Mouse (Mus musculus): ENCODE results near the gene B430306N03Rik. TPM values are rescaled to one million over a fixed set of nuclear protein-coding genes. Genes with fewer than 3 reads are reported as not detected.
A peak's percentile ranks its signal among the peaks of the same experiment; 100 is the strongest.
"Not testable (repeated sequence)": the region's sequence is repeated elsewhere in the genome, so short reads cannot be mapped to it uniquely, and the experiment has no call there.

B430306N03Rik gene
- 0.06 TPM in 1 of 2 replicates, not detected in the other for polyA plus RNA-seq (2016; fragmentation: Nextera tagmentation; extraction: Ambion mirVana)

- H3K4me3 ChIP-seq; H3K27me3 ChIP-seq (ENCODE audit: low read depth, poor library complexity, severe bottlenecking); H3K9me3 ChIP-seq (replicated peaks); H3K36me3 ChIP-seq; H3K27ac ChIP-seq (replicated peaks); H3K4me1 ChIP-seq; DNase-seq (ENCODE audit: low spot score): not testable (repeated sequence)
- WGBS, result 92% methylated on average over 3 of the region's 3 CpGs
Measured at GRCm38 (mm10) chr17:48315905-48316579, at the start of gene B430306N03Rik. TSS of gene B430306N03Rik (plus strand) at chr17:48316141.

GRCm38 (mm10) chr17:48266610-48267304, 49.2 kb upstream of the B430306N03Rik start:
- no peak overlapping the region for H3K4me3 ChIP-seq
- 53% methylated on average over 2 of the region's 2 CpGs for WGBS

GRCm38 (mm10) chr17:48267591-48267990, 48.4 kb upstream of the B430306N03Rik start:
- no peak for DNase-seq (ENCODE audit: low spot score)
- Histone ChIP-seq H3K4me3 (no peak overlapping the region), H3K4me1 (peaks cover 14% of the 10 kb centered on the region), H3K27ac (replicated peaks) (no peak overlapping the region), H3K27me3 (ENCODE audit: low read depth, poor library complexity, severe bottlenecking) (no peaks in the 10 kb centered on the region), H3K36me3 (no peaks in the 10 kb centered on the region), H3K9me3 (replicated peaks) (no peaks in the 10 kb centered on the region)
- 82% methylated on average over 1 of the region's 1 CpGs for WGBS

More at GRCm38 (mm10) chr17:48266610-48267304, 49.2 kb upstream of the B430306N03Rik start:
- DNase-seq (ENCODE audit: low spot score), result no peak
- H3K36me3 ChIP-seq, result no peaks in the 10 kb centered on the region
- no peak overlapping the region for H3K27ac ChIP-seq (replicated peaks)
- H3K4me1 ChIP-seq, result peaks cover 14% of the 10 kb centered on the region
- H3K27me3 ChIP-seq (ENCODE audit: low read depth, poor library complexity, severe bottlenecking), result no peaks in the 10 kb centered on the region
- no peaks in the 10 kb centered on the region for H3K9me3 ChIP-seq (replicated peaks)

GRCm38 (mm10) chr17:48268276-48268675, 47.7 kb upstream of the B430306N03Rik start:
- H3K9me3 ChIP-seq (replicated peaks), result no peaks in the 10 kb centered on the region
- H3K4me1 ChIP-seq, result peaks cover 14% of the 10 kb centered on the region
- no peak overlapping the region for H3K4me3 ChIP-seq
- H3K36me3 ChIP-seq, result no peaks in the 10 kb centered on the region
- H3K27ac ChIP-seq (replicated peaks), result no peak overlapping the region
- H3K27me3 ChIP-seq (ENCODE audit: low read depth, poor library complexity, severe bottlenecking), result no peaks in the 10 kb centered on the region
- no peak for DNase-seq (ENCODE audit: low spot score)

GRCm38 (mm10) chr17:48269833-48270232, 46.1 kb upstream of the B430306N03Rik start:
- DNase-seq (ENCODE audit: low spot score), result no peak
- Histone ChIP-seq H3K36me3 (no peaks in the 10 kb centered on the region), H3K27ac (replicated peaks) (no peak overlapping the region), H3K4me1 (peaks cover 14% of the 10 kb centered on the region), H3K27me3 (ENCODE audit: low read depth, poor library complexity, severe bottlenecking) (no peaks in the 10 kb centered on the region), H3K4me3 (no peak overlapping the region), H3K9me3 (replicated peaks) (no peaks in the 10 kb centered on the region)
- 78% methylated on average over 4 of the region's 4 CpGs for WGBS

GRCm38 (mm10) chr17:48272158-48272557, 43.8 kb upstream of the B430306N03Rik start:
- DNase-seq (ENCODE audit: low spot score), result no peak
- H3K27ac ChIP-seq (replicated peaks), result no peak overlapping the region
- H3K9me3 ChIP-seq (replicated peaks), result no peaks in the 10 kb centered on the region
- no peak overlapping the region for H3K4me3 ChIP-seq
- no peaks in the 10 kb centered on the region for H3K36me3 ChIP-seq
- no peaks in the 10 kb centered on the region for H3K27me3 ChIP-seq (ENCODE audit: low read depth, poor library complexity, severe bottlenecking)
- WGBS, result 78% methylated on average over 5 of the region's 5 CpGs
- H3K4me1 ChIP-seq, result no peaks in the 10 kb centered on the region

GRCm38 (mm10) chr17:48272598-48272997, 43.3 kb upstream of the B430306N03Rik start:
- Histone ChIP-seq H3K4me3 (no peak overlapping the region), H3K27ac (replicated peaks) (no peak overlapping the region), H3K9me3 (replicated peaks) (no peaks in the 10 kb centered on the region), H3K36me3 (no peaks in the 10 kb centered on the region), H3K4me1 (no peaks in the 10 kb centered on the region), H3K27me3 (ENCODE audit: low read depth, poor library complexity, severe bottlenecking) (no peaks in the 10 kb centered on the region)
- WGBS, result 90% methylated on average over 4 of the region's 4 CpGs
- no peak for DNase-seq (ENCODE audit: low spot score)

GRCm38 (mm10) chr17:48274098-48274497, 41.8 kb upstream of the B430306N03Rik start:
- Histone ChIP-seq H3K4me1 (no peaks in the 10 kb centered on the region), H3K27me3 (ENCODE audit: low read depth, poor library complexity, severe bottlenecking) (no peaks in the 10 kb centered on the region), H3K27ac (replicated peaks) (no peak overlapping the region), H3K4me3 (no peak overlapping the region), H3K36me3 (no peaks in the 10 kb centered on the region), H3K9me3 (replicated peaks) (no peaks in the 10 kb centered on the region)
- 89% methylated on average over 4 of the region's 4 CpGs for WGBS
- no peak for DNase-seq (ENCODE audit: low spot score)

- WGBS, result 36% methylated on average over 6 of the region's 6 CpGs
- Histone ChIP-seq H3K27me3 (ENCODE audit: low read depth, poor library complexity, severe bottlenecking) (no peaks in the 10 kb centered on the region), H3K4me1 (no peaks in the 10 kb centered on the region), H3K27ac (replicated peaks) (no peak overlapping the region), H3K4me3 (no peak overlapping the region), H3K9me3 (replicated peaks) (no peaks in the 10 kb centered on the region), H3K36me3 (no peaks in the 10 kb centered on the region)
- peak; percentile 73 for DNase-seq (ENCODE audit: low spot score)
Measured at GRCm38 (mm10) chr17:48274885-48275284, 41.1 kb upstream of the B430306N03Rik start.

GRCm38 (mm10) chr17:48275736-48276135, 40.2 kb upstream of the B430306N03Rik start:
- Histone ChIP-seq H3K27ac (replicated peaks) (no peak overlapping the region), H3K4me3 (no peak overlapping the region), H3K9me3 (replicated peaks) (no peaks in the 10 kb centered on the region), H3K36me3 (no peaks in the 10 kb centered on the region), H3K4me1 (peaks cover 4% of the 10 kb centered on the region), H3K27me3 (ENCODE audit: low read depth, poor library complexity, severe bottlenecking) (no peaks in the 10 kb centered on the region)
- DNase-seq (ENCODE audit: low spot score), result no peak
- WGBS, result 60% methylated on average over 7 of the region's 7 CpGs

GRCm38 (mm10) chr17:48278381-48278780, 37.6 kb upstream of the B430306N03Rik start:
- DNase-seq (ENCODE audit: low spot score), result no peak
- H3K4me3 ChIP-seq, result no peak overlapping the region
- H3K36me3 ChIP-seq, result no peaks in the 10 kb centered on the region
- no peaks in the 10 kb centered on the region for H3K27me3 ChIP-seq (ENCODE audit: low read depth, poor library complexity, severe bottlenecking)
- H3K27ac ChIP-seq (replicated peaks), result no peak overlapping the region
- peaks cover 23% of the 10 kb centered on the region for H3K4me1 ChIP-seq
- H3K9me3 ChIP-seq (replicated peaks), result no peaks in the 10 kb centered on the region

- no peak overlapping the region for H3K27ac ChIP-seq (replicated peaks)
- DNase-seq (ENCODE audit: low spot score), result no peak
- no peaks in the 10 kb centered on the region for H3K36me3 ChIP-seq
- no peak overlapping the region for H3K4me3 ChIP-seq
- H3K4me1 ChIP-seq, result peaks cover 23% of the 10 kb centered on the region
- WGBS, result 85% methylated on average over 4 of the region's 4 CpGs
- H3K27me3 ChIP-seq (ENCODE audit: low read depth, poor library complexity, severe bottlenecking), result no peaks in the 10 kb centered on the region
- no peaks in the 10 kb centered on the region for H3K9me3 ChIP-seq (replicated peaks)
Measured at GRCm38 (mm10) chr17:48279002-48279401, 36.9 kb upstream of the B430306N03Rik start.

All from midbrain, embryonic 10.5 days (tissue).